Mouse (Mus musculus): Measurements from ENCODE around the gene Tsc1. TPM values are rescaled to one million over a fixed set of nuclear protein-coding genes. Genes with fewer than 3 reads are reported as not detected.

Tsc1 gene
- polyA plus RNA-seq, 1 experiment: 4.1 TPM

GRCm38 (mm10) chr2:28607341-28608165, 33.5 kb upstream of the Tsc1 start:
- no peak for TF ChIP-seq GATA1 (IDR thresholded peaks at IDR 0.05; ENCODE audit: low read length)

GRCm38 (mm10) chr2:28609851-28610250, 31.2 kb upstream of the Tsc1 start:
- no peak for TF ChIP-seq GATA1 (IDR thresholded peaks at IDR 0.05; ENCODE audit: low read length)

DNA sequence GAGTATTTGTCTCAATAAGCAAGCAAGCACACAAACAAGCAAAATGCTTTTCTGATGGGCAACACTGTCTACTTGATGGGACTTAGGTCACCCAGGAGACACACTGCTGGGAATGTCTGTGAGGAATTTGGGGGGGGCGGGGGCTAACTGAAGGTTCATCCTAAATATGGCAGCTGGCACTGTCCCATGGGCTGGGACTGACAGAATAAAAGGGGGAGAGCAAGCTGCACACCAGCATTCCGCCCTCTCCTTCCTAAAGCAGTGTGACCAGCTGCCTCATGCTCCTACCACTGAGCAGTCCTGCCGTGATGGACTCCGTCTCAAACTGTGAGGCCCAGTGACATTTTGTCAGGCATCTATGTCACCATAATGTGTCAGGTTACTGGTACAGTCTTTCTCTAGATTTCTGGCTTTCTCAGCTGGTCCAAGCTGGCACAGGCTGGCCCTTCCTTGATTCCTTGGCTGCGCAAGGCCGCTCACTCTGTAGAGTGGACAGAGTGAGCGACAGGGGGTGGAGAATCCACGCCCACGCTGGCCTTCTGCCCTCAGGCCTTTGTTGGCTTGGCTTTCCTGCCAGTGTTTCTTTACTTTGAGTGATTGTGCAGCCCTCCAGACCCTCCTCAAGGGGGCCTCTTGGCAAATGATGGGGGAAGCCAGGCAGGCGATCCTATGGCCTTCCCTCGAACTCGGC, 30.2 kb upstream of the Tsc1 start:
- TF ChIP-seq GATA1 (IDR thresholded peaks at IDR 0.05; ENCODE audit: low read length): no peak

DNA sequence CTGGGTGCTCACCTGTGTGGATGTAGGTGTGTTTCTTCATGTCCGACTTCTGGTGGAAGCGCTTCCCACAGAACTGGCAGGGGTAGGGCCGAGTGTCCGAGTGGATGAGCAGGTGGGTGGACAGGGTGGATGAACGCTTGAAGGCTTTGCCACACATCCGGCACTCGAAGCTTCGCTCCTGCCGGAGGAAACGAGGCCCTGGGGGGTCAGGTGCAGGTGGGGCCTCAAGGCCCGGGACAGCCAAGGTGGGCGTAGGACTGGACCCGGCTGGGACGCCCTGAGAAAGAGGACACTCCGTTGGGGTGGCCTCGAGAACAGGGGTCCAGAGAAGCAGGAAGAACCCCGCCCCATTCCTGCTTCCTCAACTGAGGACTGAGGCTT, 29.6 kb upstream of the Tsc1 start:
- TF ChIP-seq GATA1 (IDR thresholded peaks at IDR 0.05; ENCODE audit: low read length): no peak

- TF ChIP-seq GATA1 (IDR thresholded peaks at IDR 0.05; ENCODE audit: low read length): no peak
Measured at GRCm38 (mm10) chr2:28612436-28613063, 28.5 kb upstream of the Tsc1 start.

DNA sequence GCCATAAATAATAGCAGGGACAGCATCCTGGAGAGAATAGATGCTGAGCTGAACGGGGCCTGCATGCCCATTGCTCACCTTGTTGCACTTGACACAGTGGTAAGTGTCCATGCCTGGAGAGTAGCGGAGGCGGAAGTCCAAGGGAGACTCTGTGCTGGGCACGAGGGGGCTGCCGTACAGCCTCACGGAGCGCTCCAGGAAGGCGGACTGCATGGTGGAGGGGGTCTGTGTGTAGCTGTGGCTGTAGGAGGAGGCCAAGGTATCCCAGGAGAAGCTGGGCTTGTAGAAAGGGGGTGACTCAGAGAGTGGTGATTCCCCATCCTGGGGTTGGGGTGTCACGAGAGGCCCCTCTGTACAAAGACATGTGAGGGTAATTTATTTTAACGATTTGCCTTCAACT, 27.4 kb upstream of the Tsc1 start:
- TF ChIP-seq GATA1 (IDR thresholded peaks at IDR 0.05; ENCODE audit: low read length): no peak

GRCm38 (mm10) chr2:28616358-28616757, 24.7 kb upstream of the Tsc1 start:
- TF ChIP-seq GATA1 (IDR thresholded peaks at IDR 0.05; ENCODE audit: low read length): no peak

DNA sequence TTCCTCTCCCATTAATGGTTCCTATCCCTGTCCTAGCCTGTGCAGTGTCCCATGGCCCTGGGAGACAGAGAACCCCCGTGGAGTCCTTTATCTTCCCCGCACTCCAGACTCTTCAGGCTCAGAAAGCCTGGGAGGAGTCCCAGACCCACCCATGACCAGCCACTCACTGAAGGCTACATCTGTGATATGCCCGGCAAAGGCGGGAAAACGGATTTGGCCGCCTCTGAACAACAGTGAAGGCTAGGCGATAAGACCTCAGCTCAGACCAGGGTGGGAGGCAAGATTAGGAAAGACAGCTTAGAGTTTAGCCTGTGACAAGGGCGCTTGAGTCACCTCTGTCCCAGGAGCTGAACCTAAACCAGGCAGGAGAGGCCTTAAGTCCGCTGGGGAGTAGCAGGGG, 24.2 kb upstream of the Tsc1 start:
- no peak for TF ChIP-seq GATA1 (IDR thresholded peaks at IDR 0.05; ENCODE audit: low read length)

DNA sequence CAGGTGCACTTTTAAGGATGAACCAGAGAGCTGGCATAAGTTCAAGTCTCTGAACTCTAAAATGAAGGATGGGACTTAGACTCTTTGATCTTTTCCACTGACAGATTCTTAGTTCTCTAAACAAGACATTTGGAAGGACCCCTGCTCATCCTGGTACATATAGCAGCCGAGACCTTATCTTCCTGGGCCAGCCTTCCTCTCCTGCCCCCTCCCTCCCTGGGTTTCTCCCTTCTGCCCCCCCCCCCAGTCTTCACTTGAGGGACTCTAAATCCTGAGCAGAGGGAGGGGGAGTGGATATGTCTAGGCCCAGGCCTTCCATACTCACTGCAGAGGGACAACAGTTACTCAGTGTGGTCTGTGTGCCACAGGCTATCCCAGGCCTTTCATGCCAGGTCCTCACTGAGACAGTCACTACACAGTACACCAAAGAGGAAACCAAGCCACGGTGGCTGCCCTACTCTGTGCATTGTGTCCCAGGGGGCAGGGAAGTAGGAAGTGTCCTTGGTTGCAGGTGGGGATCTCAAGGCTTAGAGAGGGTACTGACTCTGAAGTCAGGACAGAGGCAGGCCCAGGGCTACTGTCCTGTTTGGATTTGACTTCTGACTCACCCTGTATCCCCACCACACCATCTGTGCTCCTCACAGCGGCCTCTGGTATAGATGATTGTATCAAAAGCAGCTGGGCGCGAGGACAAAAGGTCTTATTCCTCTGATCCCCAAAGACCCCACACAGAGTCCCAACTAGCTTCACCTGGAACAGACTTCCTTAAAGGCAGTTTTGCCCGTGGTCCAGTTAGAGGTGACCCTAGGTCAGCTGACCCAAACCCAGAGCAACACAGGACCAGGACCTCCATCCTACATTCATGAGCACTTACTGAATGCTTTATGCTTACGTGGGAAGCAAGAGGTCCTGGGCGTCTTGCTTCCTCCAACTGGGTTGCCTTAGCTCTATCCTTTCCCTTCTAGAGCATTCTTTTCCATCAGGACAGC, 23.2 kb upstream of the Tsc1 start:
- TF ChIP-seq GATA1 (IDR thresholded peaks at IDR 0.05; ENCODE audit: low read length): no peak

- no peak for TF ChIP-seq GATA1 (IDR thresholded peaks at IDR 0.05; ENCODE audit: low read length)
Measured at GRCm38 (mm10) chr2:28618777-28619336, 22.2 kb upstream of the Tsc1 start.

DNA sequence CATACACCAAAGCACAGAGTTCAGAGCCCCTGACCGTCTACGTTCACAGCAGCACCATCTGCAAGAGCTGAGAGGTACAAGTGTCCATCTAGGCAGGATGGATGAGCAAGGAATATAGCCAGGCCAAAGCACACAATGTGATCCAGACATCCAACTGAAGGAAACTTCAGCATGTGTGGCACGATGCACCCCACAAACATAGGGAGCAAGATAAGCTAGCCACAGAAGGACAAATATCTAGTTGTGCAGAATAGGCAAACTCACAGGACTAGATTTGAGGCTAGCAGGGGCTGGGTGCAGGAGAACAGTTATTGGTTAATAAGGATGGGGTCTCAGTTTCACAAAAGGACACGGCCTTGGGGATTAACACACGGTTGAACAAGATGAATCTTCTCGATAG, 21.7 kb upstream of the Tsc1 start:
- TF ChIP-seq GATA1 (IDR thresholded peaks at IDR 0.05; ENCODE audit: low read length): no peak

- no peak for TF ChIP-seq GATA1 (IDR thresholded peaks at IDR 0.05; ENCODE audit: low read length)
Measured at GRCm38 (mm10) chr2:28620522-28620921, 20.5 kb upstream of the Tsc1 start.

- TF ChIP-seq GATA1 (IDR thresholded peaks at IDR 0.05; ENCODE audit: low read length): no peak
Measured at GRCm38 (mm10) chr2:28621111-28621510, 19.9 kb upstream of the Tsc1 start.

- TF ChIP-seq GATA1 (IDR thresholded peaks at IDR 0.05; ENCODE audit: low read length): peak; percentile 36
Measured at GRCm38 (mm10) chr2:28621664-28622171, 19.3 kb upstream of the Tsc1 start, which contains the start of gene Gfi1b. TSS of gene Gfi1b (minus strand) at chr2:28621982.

All from G1E-ER4 (cell line).